Mouse (Mus musculus) liver, embryonic 16.5 days (tissue): ENCODE measurements around the gene Hadh. TPM values are rescaled to one million over a fixed set of nuclear protein-coding genes. Genes with fewer than 3 reads are reported as not detected.

Experiments used
- ATAC-seq: fragments of 200-750 bp; cut with Nextera tagmentation; 2 replicates; pipeline ENCODE4 v1.8.0; 2017; ENCODE audit warnings: low read depth, mild to moderate bottlenecking, moderate number of reproducible peaks, moderate library complexity
- H3K27ac ChIP-seq: fragments of 300-500 bp; sonication (generic); 2 replicates; pipeline ENCODE4 v1.5.1; 2014; ENCODE audit warnings: mild to moderate bottlenecking, low read length
- H3K27me3 ChIP-seq: fragments of 300-500 bp; sonication (generic); 2 replicates; pipeline ENCODE4 v1.6.1; 2014; ENCODE audit warnings: low read depth, low read length, mixed read lengths; ENCODE audit not compliant: control insufficient read depth, insufficient read depth
- H3K36me3 ChIP-seq: fragments of 300-500 bp; sonication (generic); 2 replicates; pipeline ENCODE4 v1.6.1; 2014; ENCODE audit warnings: mild to moderate bottlenecking; ENCODE audit not compliant: control insufficient read depth, insufficient read depth
- H3K4me1 ChIP-seq: fragments of 300-500 bp; sonication (generic); 2 replicates; pipeline ENCODE4 v1.6.1; 2014; ENCODE audit warnings: low read depth, low read length, mixed read lengths; ENCODE audit not compliant: control insufficient read depth
- H3K4me2 ChIP-seq: fragments of 300-500 bp; sonication (generic); 2 replicates; pipeline ENCODE4 v1.6.1; 2014; ENCODE audit warnings: low read depth, low read length, mixed read lengths
- H3K4me3 ChIP-seq: fragments of 300-500 bp; sonication (generic); 2 replicates; pipeline ENCODE4 v1.5.1; 2014; ENCODE audit warnings: low read depth, mild to moderate bottlenecking, low read length
- H3K9ac ChIP-seq: fragments of 300-500 bp; sonication (generic); 2 replicates; pipeline ENCODE4 v1.6.1; 2014; ENCODE audit warnings: low read depth, low read length
- H3K9me3 ChIP-seq: fragments of 300-500 bp; sonication (generic); replicated peaks from 2 replicates; pipeline ENCODE4 v1.6.1; 2016; ENCODE audit warnings: low read length; ENCODE audit not compliant: control insufficient read depth
- WGBS: fragments of 180-500 bp; shearing (Covaris S2); extraction: QIAGEN DNeasy Blood & Tissue Kit; methylation state at CpG from one replicate; pipeline ENCODE4 v1.1.7; 2014; ENCODE audit not compliant: insufficient replicate concordance; 5-methylcytosine and 5-hydroxymethylcytosine counted together
- polyA plus RNA-seq: library from polyadenylated mRNA; unstranded; fragments of >200 nt; fragmentation: Nextera tagmentation; extraction: Ambion mirVana; gene quantifications from 2 replicates; pipeline ENCODE4 v1.2.1, GENCODE M21; 2015

Hadh gene
- polyA plus RNA-seq, 1 experiment from 2014 or later, result 150 TPM

DNA sequence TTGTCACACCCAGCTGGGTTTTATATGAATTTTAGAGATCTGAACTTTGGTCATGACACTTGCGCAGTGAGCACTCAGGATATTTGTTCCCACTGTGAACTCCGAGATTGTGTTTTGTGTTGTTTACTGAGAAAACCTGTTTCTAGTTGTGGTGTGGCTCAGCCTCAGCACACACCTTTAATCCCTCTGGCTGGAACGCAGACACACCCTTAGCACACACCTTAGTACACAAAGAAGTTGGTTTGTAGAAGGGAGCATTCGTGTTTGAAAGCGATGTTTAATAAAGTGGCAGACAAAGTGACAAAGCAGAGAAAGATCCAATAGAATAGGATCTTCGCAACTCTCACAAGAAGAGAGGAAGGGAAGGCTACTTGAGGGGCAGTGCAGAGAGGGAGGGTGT, 11.5 kb downstream of the Hadh start:
- Histone ChIP-seq H3K27ac (no peak overlapping the region), H3K36me3 (0 out of 2 replicates have a peak, but pooled peaks cover 2% of the 10 kb centered on the region), H3K4me2 (no peak overlapping the region), H3K9me3 (no peaks in the 10 kb centered on the region), H3K4me3 (no peak overlapping the region), H3K27me3 (no peaks in the 10 kb centered on the region), H3K4me1 (no peaks in the 10 kb centered on the region), H3K9ac (no peak overlapping the region)
- 73% methylated on average over 6 of the region's 6 CpGs for WGBS
- no peak for ATAC-seq

DNA sequence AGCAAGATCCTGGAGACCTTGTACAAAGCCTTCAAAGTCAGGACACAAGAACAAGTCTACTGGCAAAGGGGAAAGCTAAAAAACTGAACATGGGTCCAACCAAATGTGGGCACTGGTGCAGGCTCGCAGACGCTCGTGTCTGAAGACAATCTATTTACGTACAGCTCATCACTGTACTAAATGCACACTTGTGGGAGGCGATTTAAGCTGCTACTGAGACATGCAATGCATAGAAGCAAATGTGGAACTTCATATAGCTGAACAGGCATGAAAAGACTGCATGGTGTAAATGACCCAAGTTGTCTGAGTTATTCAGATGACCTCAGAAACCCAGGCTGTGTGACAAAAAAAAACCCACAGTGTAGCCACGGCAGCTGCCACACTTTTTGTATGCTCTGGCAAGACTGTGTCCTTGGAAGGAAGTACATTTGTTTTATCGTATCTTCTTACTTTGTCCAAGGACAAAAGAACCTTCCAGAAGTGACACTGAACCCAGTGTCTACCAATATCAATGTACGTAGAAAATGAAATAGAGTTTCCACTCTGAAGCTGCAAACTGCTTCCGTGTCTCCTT, 12.4 kb downstream of the Hadh start:
- 72% methylated on average over 9 of the region's 9 CpGs for WGBS
- no peak for ATAC-seq
- no peak overlapping the region for H3K9ac ChIP-seq
- no peaks in the 10 kb centered on the region for H3K27me3 ChIP-seq
- H3K36me3 ChIP-seq, result 0 out of 2 replicates have a peak, but pooled peaks cover 2% of the 10 kb centered on the region
- H3K9me3 ChIP-seq, result no peaks in the 10 kb centered on the region
- H3K27ac ChIP-seq, result no peak overlapping the region
- no peak overlapping the region for H3K4me3 ChIP-seq
- no peak overlapping the region for H3K4me2 ChIP-seq
- H3K4me1 ChIP-seq, result no peaks in the 10 kb centered on the region

DNA sequence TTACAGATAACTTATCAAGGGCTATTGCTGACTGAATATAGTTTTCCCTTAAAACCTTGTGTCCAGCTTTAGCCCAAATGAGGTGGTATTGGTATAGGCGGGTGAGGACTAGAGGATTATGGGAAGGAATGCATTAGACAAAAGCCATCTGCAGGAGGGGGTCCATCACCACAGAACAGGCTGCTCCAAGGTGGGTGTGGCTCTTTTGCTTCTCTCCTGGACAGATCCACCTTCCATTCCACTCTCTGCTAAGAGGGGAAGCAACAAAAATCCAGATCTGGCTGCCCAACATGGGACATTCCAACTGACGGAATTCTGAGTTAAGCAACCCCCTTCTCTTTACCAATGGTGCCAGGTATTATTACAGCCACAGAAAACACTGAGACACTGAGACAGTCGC, 13.0 kb downstream of the Hadh start:
- Histone ChIP-seq H3K4me2 (no peak overlapping the region), H3K4me3 (no peak overlapping the region)
- 70% methylated on average over 3 of the region's 3 CpGs for WGBS

DNA sequence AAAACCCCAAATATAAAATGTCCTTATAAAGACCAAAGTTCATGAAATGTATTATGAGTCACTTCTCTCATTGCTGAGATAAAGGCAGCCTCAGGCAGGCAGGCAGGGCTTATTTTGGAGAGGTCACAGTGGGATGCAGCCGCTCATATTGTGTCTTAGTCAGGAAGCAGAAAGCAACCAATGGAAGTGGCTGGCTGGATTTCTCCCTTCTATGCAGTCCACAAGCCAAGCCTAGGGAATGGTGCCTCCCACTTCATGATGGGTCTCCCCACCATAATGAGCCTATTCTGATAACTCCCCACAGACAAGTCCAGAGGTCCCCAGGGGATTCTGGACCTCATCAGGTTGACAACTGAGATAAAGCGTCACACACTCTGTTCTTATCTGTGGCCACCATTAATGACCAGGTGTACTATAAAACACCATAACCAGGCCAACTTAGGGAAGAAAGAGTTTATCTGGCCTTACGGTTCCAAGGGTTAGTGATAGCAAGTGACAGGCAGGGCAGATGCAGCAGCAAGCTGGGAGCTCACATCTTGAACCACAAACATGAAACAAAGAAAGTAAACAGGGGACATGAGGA, 16.4 kb downstream of the Hadh start:
- no peak overlapping the region for H3K4me3 ChIP-seq
- no peak for ATAC-seq
- WGBS, result 56% methylated on average over 3 of the region's 3 CpGs

More for the DNA sequence above, 13.0 kb downstream of the Hadh start:
- H3K4me1 ChIP-seq, result no peaks in the 10 kb centered on the region
- H3K9ac ChIP-seq, result no peak overlapping the region
- H3K36me3 ChIP-seq, result 0 out of 2 replicates have a peak, but pooled peaks cover 2% of the 10 kb centered on the region
- H3K27me3 ChIP-seq, result no peaks in the 10 kb centered on the region
- H3K9me3 ChIP-seq, result no peaks in the 10 kb centered on the region
- no peak overlapping the region for H3K27ac ChIP-seq
- no peak for ATAC-seq

DNA sequence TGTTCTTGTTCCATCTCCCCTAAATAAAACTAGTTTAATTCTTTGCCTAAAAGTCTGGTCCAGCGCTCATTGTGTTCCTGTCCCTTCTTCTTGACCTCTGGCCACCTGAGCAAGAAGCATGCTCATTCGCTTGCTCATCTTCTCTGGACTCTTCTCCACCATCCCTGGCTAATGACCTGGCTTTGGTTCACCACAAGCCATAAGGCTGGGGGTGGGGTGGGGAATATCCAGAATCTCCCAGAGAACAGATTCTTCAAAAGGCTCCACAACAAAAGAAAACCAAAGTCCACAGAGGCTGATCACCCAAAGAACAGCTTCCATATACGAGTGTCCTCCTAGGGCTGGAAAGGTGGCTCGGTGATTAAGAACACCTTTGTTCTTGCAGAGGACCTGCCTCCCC, 16.9 kb downstream of the Hadh start:
- Histone ChIP-seq H3K4me3 (no peak overlapping the region), H3K27ac (no peak overlapping the region), H3K9ac (no peak overlapping the region), H3K27me3 (no peaks in the 10 kb centered on the region), H3K36me3 (peaks cover 2% of the 10 kb centered on the region; the same call in 1 of the 2 replicates), H3K4me1 (no peaks in the 10 kb centered on the region), H3K4me2 (no peak overlapping the region), H3K9me3 (no peaks in the 10 kb centered on the region)
- WGBS, result 85% methylated on average over 4 of the region's 4 CpGs
- no peak for ATAC-seq

More for the DNA sequence above, 16.4 kb downstream of the Hadh start:
- H3K36me3 ChIP-seq, result peaks cover 4% of the 10 kb centered on the region; the same call in 1 of the 2 replicates
- no peaks in the 10 kb centered on the region for H3K9me3 ChIP-seq
- no peak overlapping the region for H3K9ac ChIP-seq
- no peak overlapping the region for H3K4me2 ChIP-seq
- H3K4me1 ChIP-seq, result no peaks in the 10 kb centered on the region
- H3K27me3 ChIP-seq, result no peaks in the 10 kb centered on the region
- no peak overlapping the region for H3K27ac ChIP-seq

DNA sequence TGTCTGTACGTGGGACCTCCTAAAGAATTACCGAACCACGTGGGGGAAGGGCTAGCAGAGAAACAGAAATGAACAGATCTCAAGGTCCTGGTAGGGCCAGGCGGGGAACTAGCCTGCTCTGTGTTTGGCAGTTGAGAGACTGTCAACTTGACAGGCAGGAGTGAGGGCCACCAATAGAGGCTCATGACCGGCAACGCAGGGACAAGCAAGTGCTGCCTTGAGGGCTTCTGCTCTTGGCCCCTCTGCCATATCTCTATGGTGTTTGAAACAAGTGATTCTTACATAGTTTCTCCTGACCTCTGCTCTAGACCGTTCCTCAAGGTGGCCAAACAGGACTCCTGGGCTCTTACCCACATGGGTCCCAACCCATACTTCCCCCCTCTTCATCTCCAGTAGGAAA, 20.3 kb downstream of the Hadh start:
- Histone ChIP-seq H3K4me3 (no peak overlapping the region), H3K9me3 (no peaks in the 10 kb centered on the region), H3K4me1 (no peaks in the 10 kb centered on the region; the same call in 1 of the 2 replicates), H3K27ac (no peak overlapping the region), H3K9ac (no peak overlapping the region), H3K36me3 (peaks cover 2% of the 10 kb centered on the region; the same call in 1 of the 2 replicates), H3K4me2 (no peak overlapping the region), H3K27me3 (no peaks in the 10 kb centered on the region)
- WGBS, result 67% methylated on average over 7 of the region's 7 CpGs
- ATAC-seq, result no peak

DNA sequence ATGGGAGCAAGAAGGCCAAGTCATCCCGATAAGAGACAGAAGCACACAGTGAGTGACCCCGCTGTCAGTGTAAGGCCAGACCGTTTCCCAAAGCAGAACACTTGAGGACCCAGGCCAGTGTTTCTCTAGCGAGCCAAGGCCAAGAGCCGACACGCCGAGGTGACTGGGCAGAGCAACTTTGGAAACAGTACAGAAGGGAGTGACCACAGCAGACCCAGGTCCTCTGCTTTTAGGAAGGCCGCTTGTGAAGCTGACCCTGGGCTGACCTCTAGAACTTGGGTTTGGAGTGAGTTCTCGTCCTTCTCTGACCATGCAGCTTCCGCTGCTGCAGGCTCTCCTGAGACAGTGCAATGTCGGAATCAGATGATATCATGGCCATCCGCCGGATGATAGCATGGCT, 20.9 kb downstream of the Hadh start:
- H3K4me3 ChIP-seq, result no peak overlapping the region
- H3K36me3 ChIP-seq, result peaks cover 2% of the 10 kb centered on the region; the same call in 1 of the 2 replicates
- H3K4me2 ChIP-seq, result no peak overlapping the region
- no peak overlapping the region for H3K9ac ChIP-seq
- ATAC-seq, result no peak
- H3K9me3 ChIP-seq, result no peaks in the 10 kb centered on the region
- no peaks in the 10 kb centered on the region; the same call in 1 of the 2 replicates for H3K4me1 ChIP-seq
- WGBS, result 77% methylated on average over 13 of the region's 13 CpGs
- H3K27ac ChIP-seq, result no peak overlapping the region
- H3K27me3 ChIP-seq, result no peaks in the 10 kb centered on the region

DNA sequence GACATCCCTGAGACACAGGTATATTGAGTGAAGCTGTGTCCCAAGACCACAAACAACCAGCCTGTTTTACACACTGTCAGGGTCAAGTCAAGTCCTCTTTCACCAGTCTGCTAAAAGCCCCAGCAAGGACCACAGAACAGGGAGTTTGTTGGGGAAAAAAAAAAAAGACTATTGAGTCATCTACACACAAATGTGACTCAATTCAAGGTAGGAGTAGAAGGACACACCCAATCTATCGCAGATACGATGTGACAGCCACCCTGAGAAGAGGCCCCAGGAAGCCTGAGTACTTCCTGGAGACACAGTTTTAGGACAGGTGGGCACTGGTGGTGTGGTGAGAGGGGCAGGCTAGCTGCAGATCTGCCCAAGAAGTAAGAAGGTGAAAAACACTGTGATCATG, 21.6 kb downstream of the Hadh start:
- Histone ChIP-seq H3K4me3 (no peak overlapping the region), H3K27me3 (no peaks in the 10 kb centered on the region), H3K9me3 (no peaks in the 10 kb centered on the region), H3K27ac (no peak overlapping the region), H3K9ac (no peak overlapping the region), H3K4me2 (no peak overlapping the region), H3K36me3 (peaks cover 2% of the 10 kb centered on the region; the same call in 1 of the 2 replicates), H3K4me1 (no peaks in the 10 kb centered on the region; the same call in 1 of the 2 replicates)
- WGBS, result 30% methylated on average over 2 of the region's 2 CpGs
- no peak for ATAC-seq

DNA sequence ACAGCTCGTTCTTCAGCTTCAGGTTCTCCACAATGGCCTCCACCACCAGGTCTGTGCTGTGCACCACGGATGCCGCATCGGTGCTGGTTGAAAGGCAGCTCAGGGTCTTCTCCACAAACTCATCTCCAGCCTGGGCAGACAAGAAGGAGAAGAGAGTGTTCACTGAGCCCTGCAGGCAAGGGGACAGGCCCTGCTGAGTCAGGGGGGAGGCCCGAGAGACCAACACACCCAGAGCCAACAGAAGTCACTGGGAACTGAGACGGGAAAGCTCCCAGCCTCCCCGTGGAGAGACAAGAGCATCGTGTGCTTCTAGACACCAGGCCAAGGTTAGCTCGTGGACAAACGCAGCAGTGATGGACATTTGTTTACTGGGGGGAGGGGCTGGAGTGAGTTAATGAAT, 23.5 kb downstream of the Hadh start:
- no peak for ATAC-seq
- Histone ChIP-seq H3K4me3 (no peak overlapping the region), H3K9me3 (no peaks in the 10 kb centered on the region), H3K4me2 (no peak overlapping the region), H3K4me1 (no peaks in the 10 kb centered on the region; the same call in 1 of the 2 replicates), H3K27me3 (no peaks in the 10 kb centered on the region), H3K9ac (no peak overlapping the region), H3K36me3 (no peaks in the 10 kb centered on the region), H3K27ac (no peak overlapping the region)
- 66% methylated on average over 10 of the region's 10 CpGs for WGBS
